Mouse (Mus musculus) neural tube, embryonic 15.5 days (tissue): ENCODE data around the gene Mgat1. TPM values are rescaled to one million over a fixed set of nuclear protein-coding genes. Genes with fewer than 3 reads are reported as not detected.

Source experiments
- polyA plus RNA-seq: library from polyadenylated mRNA; unstranded; fragments of >200 nt; fragmentation: Nextera tagmentation; extraction: Ambion mirVana; gene quantifications from 2 replicates; pipeline ENCODE4 v1.2.1, GENCODE M21; 2015

Mgat1 gene
- polyA plus RNA-seq, 1 experiment from 2014 or later, result 34.0 TPM

Other genes with a start within 250 kb of the Mgat1 start
- gene 9930111J21Rik2, start 192.9 kb upstream of the Mgat1 start, polyA plus RNA-seq, result 0.36 and 0.64 TPM in 2 replicates
- gene Tgtp2, start 180.0 kb upstream of the Mgat1 start, polyA plus RNA-seq, result 0.14 and 8.5 TPM in 2 replicates
- gene Ifi47, start 167.6 kb upstream of the Mgat1 start, polyA plus RNA-seq, result 0.64 and 6.6 TPM in 2 replicates
- gene Olfr1396, start 129.3 kb upstream of the Mgat1 start, polyA plus RNA-seq, result not detected in 2 replicates
- gene Olfr1395, start 101.9 kb upstream of the Mgat1 start, polyA plus RNA-seq, result not detected in 2 replicates
- gene Olfr1394, start 89.8 kb upstream of the Mgat1 start, polyA plus RNA-seq, result not detected in 2 replicates
- gene Btnl9, start 57.0 kb upstream of the Mgat1 start, polyA plus RNA-seq, result 0.17 and 0.59 TPM in 2 replicates
- gene Zfp62, start 40.9 kb upstream of the Mgat1 start, polyA plus RNA-seq, result 33.6 and 38.2 TPM in 2 replicates
- gene Olfr1393, start 34.1 kb downstream of the Mgat1 start, polyA plus RNA-seq, result not detected in 2 replicates
- not detected in 2 replicates for gene Olfr1392, start 41.1 kb downstream of the Mgat1 start, polyA plus RNA-seq
- not detected in 2 replicates for gene Olfr10, start 60.5 kb downstream of the Mgat1 start, polyA plus RNA-seq
- not detected in 2 replicates for gene Olfr1391, start 78.6 kb downstream of the Mgat1 start, polyA plus RNA-seq
- not detected in 2 replicates for gene Olfr1390, start 91.0 kb downstream of the Mgat1 start, polyA plus RNA-seq
- not detected in 2 replicates for gene Olfr1389, start 178.9 kb downstream of the Mgat1 start, polyA plus RNA-seq
- not detected in 2 replicates for gene Olfr1388, start 192.4 kb downstream of the Mgat1 start, polyA plus RNA-seq
- gene Olfr1387, start 211.2 kb downstream of the Mgat1 start, polyA plus RNA-seq, result not detected in 2 replicates
- not detected in 2 replicates for gene Olfr1386, start 220.9 kb downstream of the Mgat1 start, polyA plus RNA-seq
- gene Olfr1385, start 244.9 kb downstream of the Mgat1 start, polyA plus RNA-seq, result not detected in 2 replicates